Mouse (Mus musculus) ES-Bruce4 (cell line): ENCODE data around the gene Gm20503.

ENCODE experiments used
- CTCF ChIP-seq: IDR thresholded peaks from one replicate; pipeline ENCODE4 v1.8.1; 2011; ENCODE audit warnings: low read depth, low read length
- POLR2A ChIP-seq: IDR thresholded peaks from one replicate; pipeline ENCODE4 v1.8.1; 2011; ENCODE audit warnings: low read length; ENCODE audit not compliant: insufficient read depth

GRCm38 (mm10) chr4:59037525-59037924, 34.5 kb downstream of the Gm20503 start:
- TF ChIP-seq CTCF (no peak), POLR2A (no peak)
